Mouse (Mus musculus): Measurements from ENCODE around the gene Tnnc1. TPM values are rescaled to one million over a fixed set of nuclear protein-coding genes. Genes with fewer than 3 reads are reported as not detected.

Tnnc1 gene
- polyA plus RNA-seq, 1 experiment from 2014 or later, result 77.2 TPM

- H3K4me2 ChIP-seq (replicated peaks; ENCODE audit: low read depth, low read length), result peak overlapping the region; percentile 72
- H3K4me1 ChIP-seq (ENCODE audit: insufficient read depth, low read depth, low read length), result peaks cover 8% of the 10 kb centered on the region; the same call in 1 of the 2 replicates
- DNase-seq (ENCODE audit: low spot score) (peak; percentile 45), ATAC-seq (peak; percentile 11)
- no peaks in the 10 kb centered on the region for H3K9me3 ChIP-seq (ENCODE audit: low read length)
- WGBS, result 5% methylated on average over 8 of the region's 8 CpGs
- TF ChIP-seq EP300 (IDR thresholded peaks at IDR 0.05) (no peak), CTCF (IDR thresholded peaks at IDR 0.05) (no peak)
- H3K36me3 ChIP-seq (ENCODE audit: insufficient read depth, low read length), result peaks cover 15% of the 10 kb centered on the region; the same call in 1 of the 2 replicates
- no peaks in the 10 kb centered on the region for H3K27me3 ChIP-seq (replicated peaks; ENCODE audit: insufficient read depth, low read length)
- peak overlapping the region; percentile 94 for H3K27ac ChIP-seq (ENCODE audit: low read length)
- peak overlapping the region; percentile 77 for H3K4me3 ChIP-seq (ENCODE audit: low read depth, low read length)
- H3K9ac ChIP-seq (replicated peaks; ENCODE audit: low read depth), result peak overlapping the region; percentile 93
Observed at GRCm38 (mm10) chr14:31205244-31205561, 2.9 kb upstream of the Tnnc1 start.

GRCm38 (mm10) chr14:31205562-31206467 lies 2.3 kb upstream of the Tnnc1 start:
- Histone ChIP-seq H3K36me3 (ENCODE audit: insufficient read depth, low read length) (peaks cover 15% of the 10 kb centered on the region; the same call in 1 of the 2 replicates), H3K27ac (ENCODE audit: low read length) (peak overlapping the region; percentile 94), H3K4me2 (replicated peaks; ENCODE audit: low read depth, low read length) (peak overlapping the region; percentile 72), H3K9ac (replicated peaks; ENCODE audit: low read depth) (peak overlapping the region; percentile 93), H3K27me3 (replicated peaks; ENCODE audit: insufficient read depth, low read length) (no peaks in the 10 kb centered on the region), H3K4me1 (ENCODE audit: insufficient read depth, low read depth, low read length) (peaks cover 5% of the 10 kb centered on the region; the same call in 1 of the 2 replicates), H3K4me3 (ENCODE audit: low read depth, low read length) (peak overlapping the region; percentile 77), H3K9me3 (ENCODE audit: low read length) (no peaks in the 10 kb centered on the region)
- under 1% methylated on average over 39 of the region's 39 CpGs for WGBS
- DNase-seq (ENCODE audit: low spot score) (peak; percentile 65), ATAC-seq (peak; percentile 58)
- TF ChIP-seq EP300 (IDR thresholded peaks at IDR 0.05) (no peak), CTCF (IDR thresholded peaks at IDR 0.05) (no peak)

GRCm38 (mm10) chr14:31206472-31206981 lies 1.6 kb upstream of the Tnnc1 start:
- TF ChIP-seq CTCF (IDR thresholded peaks at IDR 0.05), result no peak
- no peak for TF ChIP-seq EP300 (IDR thresholded peaks at IDR 0.05)
- WGBS, result 2% methylated on average over 34 of the region's 48 CpGs
- peak overlapping the region; percentile 94 for H3K27ac ChIP-seq (ENCODE audit: low read length)
- peak overlapping the region; percentile 93 for H3K9ac ChIP-seq (replicated peaks; ENCODE audit: low read depth)
- peaks cover 5% of the 10 kb centered on the region; the same call in 1 of the 2 replicates for H3K4me1 ChIP-seq (ENCODE audit: insufficient read depth, low read depth, low read length)
- DNase-seq (ENCODE audit: low spot score) (peak; percentile 99), ATAC-seq (peak; percentile 75)
- peak overlapping the region; percentile 77 for H3K4me3 ChIP-seq (ENCODE audit: low read depth, low read length)
- no peaks in the 10 kb centered on the region for H3K9me3 ChIP-seq (ENCODE audit: low read length)
- peak overlapping the region; percentile 72 for H3K4me2 ChIP-seq (replicated peaks; ENCODE audit: low read depth, low read length)
- peaks cover 15% of the 10 kb centered on the region; the same call in 1 of the 2 replicates for H3K36me3 ChIP-seq (ENCODE audit: insufficient read depth, low read length)
- H3K27me3 ChIP-seq (replicated peaks; ENCODE audit: insufficient read depth, low read length), result no peaks in the 10 kb centered on the region

- 71% methylated on average over 13 of the region's 13 CpGs for WGBS
- ATAC-seq (peak; percentile 0; the same call in 1 of the 2 replicates), DNase-seq (ENCODE audit: low spot score) (no peak)
- TF ChIP-seq EP300 (IDR thresholded peaks at IDR 0.05) (no peak), CTCF (IDR thresholded peaks at IDR 0.05) (no peak)
- H3K4me1 ChIP-seq (ENCODE audit: insufficient read depth, low read depth, low read length), result peaks cover 5% of the 10 kb centered on the region; the same call in 1 of the 2 replicates
- H3K4me2 ChIP-seq (replicated peaks; ENCODE audit: low read depth, low read length), result peak overlapping the region; percentile 72
- H3K36me3 ChIP-seq (ENCODE audit: insufficient read depth, low read length), result peaks cover 15% of the 10 kb centered on the region; the same call in 1 of the 2 replicates
- peak overlapping the region; percentile 77 for H3K4me3 ChIP-seq (ENCODE audit: low read depth, low read length)
- H3K27me3 ChIP-seq (replicated peaks; ENCODE audit: insufficient read depth, low read length), result no peaks in the 10 kb centered on the region
- no peaks in the 10 kb centered on the region for H3K9me3 ChIP-seq (ENCODE audit: low read length)
- peak overlapping the region; percentile 94 for H3K27ac ChIP-seq (ENCODE audit: low read length)
- H3K9ac ChIP-seq (replicated peaks; ENCODE audit: low read depth), result peak overlapping the region; percentile 93
Observed at GRCm38 (mm10) chr14:31207070-31207830, 862 bp upstream of the Tnnc1 start.

- Histone ChIP-seq H3K4me2 (replicated peaks; ENCODE audit: low read depth, low read length) (no peak overlapping the region), H3K27ac (ENCODE audit: low read length) (no peak overlapping the region), H3K27me3 (replicated peaks; ENCODE audit: insufficient read depth, low read length) (no peaks in the 10 kb centered on the region), H3K9ac (replicated peaks; ENCODE audit: low read depth) (no peak overlapping the region), H3K4me3 (ENCODE audit: low read depth, low read length) (no peak overlapping the region), H3K9me3 (ENCODE audit: low read length) (no peaks in the 10 kb centered on the region), H3K36me3 (ENCODE audit: insufficient read depth, low read length) (no peaks in the 10 kb centered on the region), H3K4me1 (ENCODE audit: insufficient read depth, low read depth, low read length) (peaks cover 5% of the 10 kb centered on the region; the same call in 1 of the 2 replicates)
- WGBS, result 72% methylated on average over 4 of the region's 4 CpGs
- ATAC-seq (no peak), DNase-seq (ENCODE audit: low spot score) (no peak)
- TF ChIP-seq CTCF (IDR thresholded peaks at IDR 0.05), result no peak
- no peak for TF ChIP-seq EP300 (IDR thresholded peaks at IDR 0.05)
Observed at GRCm38 (mm10) chr14:31209133-31209557, 1.0 kb downstream of the Tnnc1 start.

Measured in lung, postnatal 0 days (tissue).